Mouse (Mus musculus) midbrain, embryonic 14.5 days (tissue): ENCODE measurements around the gene Gm43951. TPM values are rescaled to one million over a fixed set of nuclear protein-coding genes. Genes with fewer than 3 reads are reported as not detected.

Experiments used
- ATAC-seq: fragments of 200-750 bp; cut with Nextera tagmentation; 2 replicates; pipeline ENCODE4 v1.8.0; 2017; ENCODE audit warnings: moderate number of reproducible peaks, moderate library complexity; ENCODE audit not compliant: low FRiP score, low TSS enrichment
- DNase-seq: peaks from one replicate; pipeline ENCODE4 v3.0.0-alpha.2; 2015
- H3K27ac ChIP-seq: fragments of 300-500 bp; sonication (generic); replicated peaks from 2 replicates; pipeline ENCODE4 v1.5.1; 2014; ENCODE audit warnings: mild to moderate bottlenecking, low read depth, low read length, moderate library complexity
- H3K27me3 ChIP-seq: fragments of 300-500 bp; sonication (generic); 2 replicates; pipeline ENCODE4 v1.6.1; 2014; ENCODE audit warnings: low read length, control low read depth, mixed read lengths; ENCODE audit not compliant: control insufficient read depth, insufficient read depth
- H3K36me3 ChIP-seq: fragments of 300-500 bp; sonication (generic); 2 replicates; pipeline ENCODE4 v1.6.1; 2014; ENCODE audit warnings: low read length, control low read depth; ENCODE audit not compliant: control insufficient read depth, insufficient read depth
- H3K4me1 ChIP-seq: fragments of 300-500 bp; sonication (generic); 2 replicates; pipeline ENCODE4 v1.6.1; 2014; ENCODE audit warnings: mild to moderate bottlenecking, antibody characterized with exemption, low read length, control low read depth; ENCODE audit not compliant: control insufficient read depth, insufficient read depth
- H3K4me2 ChIP-seq: fragments of 300-500 bp; sonication (generic); 2 replicates; pipeline ENCODE4 v1.6.1; 2014; ENCODE audit warnings: mild to moderate bottlenecking, low read length, moderate library complexity
- H3K4me3 ChIP-seq: fragments of 300-500 bp; sonication (generic); replicated peaks from 2 replicates; pipeline ENCODE4 v1.5.1; 2014; ENCODE audit warnings: low read depth, low read length
- H3K9ac ChIP-seq: fragments of 300-500 bp; sonication (generic); replicated peaks from 2 replicates; pipeline ENCODE4 v1.6.1; 2014; ENCODE audit warnings: mild to moderate bottlenecking, low read length, moderate library complexity
- H3K9me3 ChIP-seq: fragments of 300-500 bp; sonication (generic); 2 replicates; pipeline ENCODE4 v1.6.1; 2016; ENCODE audit warnings: low read length, control low read depth, mixed read lengths; ENCODE audit not compliant: control insufficient read depth
- WGBS: fragments of 180-500 bp; shearing (Covaris S2); extraction: QIAGEN DNeasy Blood & Tissue Kit; methylation state at CpG from one replicate; pipeline ENCODE4 v1.1.7; 2014; 5-methylcytosine and 5-hydroxymethylcytosine counted together
- polyA plus RNA-seq: library from polyadenylated mRNA; unstranded; fragments of >200 nt; fragmentation: Nextera tagmentation; extraction: Ambion mirVana; gene quantifications from 2 replicates; pipeline ENCODE4 v1.2.1, GENCODE M21; 2014

Gene Gm43951
- 0.12 and 0.19 TPM in 2 replicates for polyA plus RNA-seq

GRCm38 (mm10) chr11:72206341-72207203 lies at the start of gene Gm43951:
Gene Gm43951 (minus strand): TSS chr11:72206840.
- H3K9me3 ChIP-seq = no peaks in the 10 kb centered on the region
- WGBS = under 1% methylated on average over 43 of the region's 43 CpGs
- peak within 1 kb of the TSS; percentile 81 for H3K4me3 ChIP-seq
- H3K27ac ChIP-seq = peak within 1 kb of the TSS; percentile 83
- peak within 1 kb of the TSS; percentile 88 for H3K4me2 ChIP-seq
- ATAC-seq (peak; percentile 47), DNase-seq (peak; percentile 52)
- H3K4me1 ChIP-seq = peaks cover 24% of the 10 kb centered on the region
- H3K9ac ChIP-seq = peak within 1 kb of the TSS; percentile 86
- H3K36me3 ChIP-seq = peaks cover 30% of the 10 kb centered on the region
- no peaks in the 10 kb centered on the region for H3K27me3 ChIP-seq

GRCm38 (mm10) chr11:72256441-72256840 lies 49.8 kb upstream of the Gm43951 start:
- 92% methylated on average over 2 of the region's 2 CpGs for WGBS
- ATAC-seq (no peak), DNase-seq (no peak)
- H3K36me3 ChIP-seq = no peaks in the 10 kb centered on the region
- no peaks in the 10 kb centered on the region for H3K27me3 ChIP-seq
- H3K4me3 ChIP-seq = no peak overlapping the region
- H3K9ac ChIP-seq = no peak overlapping the region
- H3K4me2 ChIP-seq = no peak overlapping the region
- H3K4me1 ChIP-seq = no peaks in the 10 kb centered on the region
- no peaks in the 10 kb centered on the region for H3K9me3 ChIP-seq
- H3K27ac ChIP-seq = no peak overlapping the region

GRCm38 (mm10) chr11:72255629-72256028 lies 49.0 kb upstream of the Gm43951 start:
- 97% methylated on average over 4 of the region's 4 CpGs for WGBS
- Histone ChIP-seq H3K9me3 (no peaks in the 10 kb centered on the region), H3K4me1 (no peaks in the 10 kb centered on the region), H3K27me3 (no peaks in the 10 kb centered on the region), H3K4me3 (no peak overlapping the region), H3K36me3 (no peaks in the 10 kb centered on the region), H3K27ac (no peak overlapping the region), H3K9ac (no peak overlapping the region), H3K4me2 (no peak overlapping the region)
- DNase-seq (no peak), ATAC-seq (no peak)

- Histone ChIP-seq H3K9me3 (no peaks in the 10 kb centered on the region), H3K4me2 (no peak overlapping the region), H3K9ac (no peak overlapping the region), H3K4me3 (no peak overlapping the region), H3K36me3 (no peaks in the 10 kb centered on the region), H3K27ac (no peak overlapping the region), H3K27me3 (no peaks in the 10 kb centered on the region), H3K4me1 (no peaks in the 10 kb centered on the region)
- 87% methylated on average over 8 of the region's 8 CpGs for WGBS
- ATAC-seq (no peak), DNase-seq (no peak)
These were observed 38.6 kb upstream of the Gm43951 start for GRCm38 (mm10) chr11:72245196-72245753.

GRCm38 (mm10) chr11:72240062-72240860 lies 33.6 kb upstream of the Gm43951 start:
- Histone ChIP-seq H3K9ac (no peak overlapping the region), H3K27ac (no peak overlapping the region), H3K9me3 (no peaks in the 10 kb centered on the region), H3K4me1 (no peaks in the 10 kb centered on the region), H3K27me3 (no peaks in the 10 kb centered on the region), H3K4me2 (no peak overlapping the region), H3K4me3 (no peak overlapping the region), H3K36me3 (no peaks in the 10 kb centered on the region)
- 77% methylated on average over 4 of the region's 4 CpGs for WGBS
- ATAC-seq = no peak
- DNase-seq = no peak

- Histone ChIP-seq H3K9ac (no peak overlapping the region), H3K27ac (no peak overlapping the region), H3K4me1 (no peaks in the 10 kb centered on the region), H3K9me3 (no peaks in the 10 kb centered on the region), H3K4me3 (no peak overlapping the region), H3K36me3 (no peaks in the 10 kb centered on the region), H3K4me2 (no peak overlapping the region), H3K27me3 (no peaks in the 10 kb centered on the region)
- WGBS = 82% methylated on average over 5 of the region's 5 CpGs
- DNase-seq (no peak), ATAC-seq (no peak)
These were observed 27.4 kb upstream of the Gm43951 start for GRCm38 (mm10) chr11:72234013-72234412.

- DNase-seq (no peak), ATAC-seq (no peak)
- Histone ChIP-seq H3K9me3 (no peaks in the 10 kb centered on the region), H3K4me3 (no peak overlapping the region), H3K9ac (no peak overlapping the region), H3K27me3 (no peaks in the 10 kb centered on the region), H3K27ac (no peak overlapping the region), H3K4me1 (no peaks in the 10 kb centered on the region), H3K36me3 (no peaks in the 10 kb centered on the region), H3K4me2 (no peak overlapping the region)
- 86% methylated on average over 1 of the region's 1 CpGs for WGBS
These were observed 26.4 kb upstream of the Gm43951 start for GRCm38 (mm10) chr11:72232991-72233390.

GRCm38 (mm10) chr11:72232068-72232467 lies 25.4 kb upstream of the Gm43951 start:
- WGBS = 89% methylated on average over 7 of the region's 7 CpGs
- Histone ChIP-seq H3K4me1 (no peaks in the 10 kb centered on the region), H3K36me3 (no peaks in the 10 kb centered on the region), H3K27me3 (no peaks in the 10 kb centered on the region), H3K27ac (no peak overlapping the region), H3K9ac (no peak overlapping the region), H3K9me3 (no peaks in the 10 kb centered on the region), H3K4me3 (no peak overlapping the region), H3K4me2 (no peak overlapping the region)
- DNase-seq = no peak
- no peak for ATAC-seq
